Mouse (Mus musculus): ENCODE measurements around the gene Ostf1. TPM values are rescaled to one million over a fixed set of nuclear protein-coding genes. Genes with fewer than 3 reads are reported as not detected.

Ostf1 gene
- polyA plus RNA-seq, 1 experiment from 2014 or later: 60.9 TPM

DNA sequence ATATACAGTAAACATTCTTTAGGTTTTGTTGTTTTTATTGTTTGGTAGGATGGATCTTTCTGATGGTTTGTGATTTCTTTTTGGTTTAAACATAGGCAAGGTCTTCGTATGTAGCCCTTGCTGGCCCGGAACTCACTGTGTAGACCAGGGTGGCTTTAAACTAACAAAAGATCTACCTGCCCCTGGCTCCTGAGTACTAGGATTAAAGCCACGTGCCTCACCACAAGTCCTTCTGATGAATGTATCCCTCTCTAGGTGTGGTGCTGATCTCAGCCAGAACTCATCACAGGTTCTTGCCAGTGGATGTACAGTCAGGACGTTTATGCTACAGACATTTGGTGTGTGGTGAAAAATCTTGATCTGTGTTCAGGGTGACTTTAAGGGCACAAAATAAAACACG is 6.3 kb upstream of the Ostf1 start:
- Histone ChIP-seq H3K9ac (ENCODE audit: low read depth, low read length) (no peak overlapping the region), H3K4me1 (ENCODE audit: control insufficient read depth, insufficient read depth, low read depth, low read length) (no peaks in the 10 kb centered on the region), H3K36me3 (ENCODE audit: control insufficient read depth, insufficient read depth, low read length) (no peaks in the 10 kb centered on the region), H3K4me2 (ENCODE audit: low read length) (no peak overlapping the region), H3K9me3 (ENCODE audit: control insufficient read depth, low read length) (no peaks in the 10 kb centered on the region), H3K27ac (ENCODE audit: low read depth, low read length) (no peak overlapping the region), H3K27me3 (replicated peaks; ENCODE audit: control insufficient read depth, insufficient read depth, low read length) (no peaks in the 10 kb centered on the region), H3K4me3 (ENCODE audit: low read length) (no peak overlapping the region)
- no peak for ATAC-seq
- 87% methylated on average over 5 of the region's 5 CpGs for WGBS

GRCm38 (mm10) chr19:18632231-18633185 is 885 bp upstream of the Ostf1 start:
- peak overlapping the region; percentile 83 for H3K4me3 ChIP-seq (ENCODE audit: low read length)
- no peak overlapping the region for H3K27ac ChIP-seq (ENCODE audit: low read depth, low read length)
- H3K9ac ChIP-seq (ENCODE audit: low read depth, low read length): peak overlapping the region; percentile 76
- H3K4me1 ChIP-seq (ENCODE audit: control insufficient read depth, insufficient read depth, low read depth, low read length): no peaks in the 10 kb centered on the region; the same call in 1 of the 2 replicates
- H3K4me2 ChIP-seq (ENCODE audit: low read length): peak overlapping the region; percentile 97
- ATAC-seq: no peak
- H3K27me3 ChIP-seq (replicated peaks; ENCODE audit: control insufficient read depth, insufficient read depth, low read length): no peaks in the 10 kb centered on the region
- H3K36me3 ChIP-seq (ENCODE audit: control insufficient read depth, insufficient read depth, low read length): no peaks in the 10 kb centered on the region
- H3K9me3 ChIP-seq (ENCODE audit: control insufficient read depth, low read length): no peaks in the 10 kb centered on the region
- WGBS: 64% methylated on average over 13 of the region's 13 CpGs

DNA sequence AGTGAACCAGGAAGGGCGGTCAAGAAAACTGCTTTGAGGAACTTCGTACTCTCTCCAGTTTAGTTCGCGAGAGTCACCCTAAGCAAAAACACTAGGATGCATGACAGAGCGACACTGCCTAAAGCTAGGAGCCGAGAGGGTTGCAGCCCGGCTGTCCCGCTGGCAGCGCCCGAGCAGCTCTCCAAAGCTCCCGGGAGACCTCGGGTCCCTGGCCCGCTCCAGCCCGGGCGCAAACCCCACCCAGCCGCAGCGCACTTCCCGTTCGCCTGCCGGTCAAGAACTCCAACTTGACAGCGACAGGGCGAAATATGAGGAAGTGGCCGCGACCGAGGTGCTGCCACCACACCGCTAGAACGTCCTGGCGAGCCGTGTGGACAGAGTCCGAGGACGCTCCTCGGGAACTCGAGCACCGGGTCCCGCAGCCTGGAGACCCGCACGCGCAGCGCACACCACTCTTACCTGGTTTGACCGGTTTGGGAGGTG is 421 bp downstream of the Ostf1 start:
- H3K27me3 ChIP-seq (replicated peaks; ENCODE audit: control insufficient read depth, insufficient read depth, low read length): no peaks in the 10 kb centered on the region
- no peaks in the 10 kb centered on the region; the same call in 1 of the 2 replicates for H3K4me1 ChIP-seq (ENCODE audit: control insufficient read depth, insufficient read depth, low read depth, low read length)
- ATAC-seq: peak; percentile 54

GRCm38 (mm10) chr19:18630221-18631119 is 1.2 kb downstream of the Ostf1 start:
- Histone ChIP-seq H3K9me3 (ENCODE audit: control insufficient read depth, low read length) (no peaks in the 10 kb centered on the region), H3K36me3 (ENCODE audit: control insufficient read depth, insufficient read depth, low read length) (no peaks in the 10 kb centered on the region), H3K4me1 (ENCODE audit: control insufficient read depth, insufficient read depth, low read depth, low read length) (no peaks in the 10 kb centered on the region; the same call in 1 of the 2 replicates), H3K4me3 (ENCODE audit: low read length) (peak overlapping the region; percentile 83), H3K27me3 (replicated peaks; ENCODE audit: control insufficient read depth, insufficient read depth, low read length) (no peaks in the 10 kb centered on the region), H3K4me2 (ENCODE audit: low read length) (peak overlapping the region; percentile 97), H3K9ac (ENCODE audit: low read depth, low read length) (no peak overlapping the region; the same call in 1 of the 2 replicates), H3K27ac (ENCODE audit: low read depth, low read length) (peak overlapping the region; percentile 65; the same call in 1 of the 2 replicates)
- ATAC-seq: no peak
- 10% methylated on average over 17 of the region's 17 CpGs for WGBS

More for the DNA sequence above, 421 bp downstream of the Ostf1 start:
- Histone ChIP-seq H3K9me3 (ENCODE audit: control insufficient read depth, low read length) (no peaks in the 10 kb centered on the region), H3K9ac (ENCODE audit: low read depth, low read length) (peak overlapping the region; percentile 76), H3K4me2 (ENCODE audit: low read length) (peak overlapping the region; percentile 97), H3K27ac (ENCODE audit: low read depth, low read length) (peak overlapping the region; percentile 65), H3K36me3 (ENCODE audit: control insufficient read depth, insufficient read depth, low read length) (no peaks in the 10 kb centered on the region), H3K4me3 (ENCODE audit: low read length) (peak overlapping the region; percentile 83)
- under 1% methylated on average over 40 of the region's 40 CpGs for WGBS

- H3K4me1 ChIP-seq (ENCODE audit: control insufficient read depth, insufficient read depth, low read depth, low read length): no peaks in the 10 kb centered on the region; the same call in 1 of the 2 replicates
- H3K4me3 ChIP-seq (ENCODE audit: low read length): no peak overlapping the region
- no peak overlapping the region for H3K9ac ChIP-seq (ENCODE audit: low read depth, low read length)
- H3K27ac ChIP-seq (ENCODE audit: low read depth, low read length): no peak overlapping the region
- no peak overlapping the region; the same call in 1 of the 2 replicates for H3K4me2 ChIP-seq (ENCODE audit: low read length)
- no peaks in the 10 kb centered on the region for H3K9me3 ChIP-seq (ENCODE audit: control insufficient read depth, low read length)
- no peaks in the 10 kb centered on the region for H3K36me3 ChIP-seq (ENCODE audit: control insufficient read depth, insufficient read depth, low read length)
- 36% methylated on average over 1 of the region's 1 CpGs for WGBS
- ATAC-seq: no peak
- H3K27me3 ChIP-seq (replicated peaks; ENCODE audit: control insufficient read depth, insufficient read depth, low read length): no peaks in the 10 kb centered on the region
Observed at GRCm38 (mm10) chr19:18629589-18629988, 2.0 kb downstream of the Ostf1 start.

GRCm38 (mm10) chr19:18623894-18624293 is 7.7 kb downstream of the Ostf1 start:
- H3K4me2 ChIP-seq (ENCODE audit: low read length): no peak overlapping the region
- no peaks in the 10 kb centered on the region for H3K36me3 ChIP-seq (ENCODE audit: control insufficient read depth, insufficient read depth, low read length)
- no peaks in the 10 kb centered on the region for H3K4me1 ChIP-seq (ENCODE audit: control insufficient read depth, insufficient read depth, low read depth, low read length)
- H3K27ac ChIP-seq (ENCODE audit: low read depth, low read length): no peak overlapping the region
- H3K9ac ChIP-seq (ENCODE audit: low read depth, low read length): no peak overlapping the region
- H3K9me3 ChIP-seq (ENCODE audit: control insufficient read depth, low read length): no peaks in the 10 kb centered on the region
- WGBS: 72% methylated on average over 2 of the region's 2 CpGs
- no peak for ATAC-seq
- no peaks in the 10 kb centered on the region for H3K27me3 ChIP-seq (replicated peaks; ENCODE audit: control insufficient read depth, insufficient read depth, low read length)
- H3K4me3 ChIP-seq (ENCODE audit: low read length): no peak overlapping the region

DNA sequence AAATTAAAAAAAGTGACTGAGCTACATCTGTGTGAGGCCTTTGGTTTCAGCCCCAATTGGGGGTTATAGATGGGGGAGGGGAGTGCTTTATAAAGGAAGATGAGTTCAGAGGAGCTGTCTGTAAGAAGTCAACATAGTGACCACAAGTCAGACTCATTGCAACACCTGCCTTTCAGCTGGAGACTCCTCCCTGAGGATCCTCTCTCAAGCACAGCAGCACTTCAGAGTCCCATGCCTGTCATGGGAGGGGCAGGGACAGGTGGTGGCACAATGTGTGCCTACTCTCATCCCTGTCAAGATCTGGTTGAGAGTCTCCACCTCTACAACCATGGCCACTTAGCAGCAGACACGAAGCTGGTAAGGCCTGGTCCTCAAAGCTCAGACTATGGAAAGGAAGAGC is 11.9 kb downstream of the Ostf1 start:
- no peaks in the 10 kb centered on the region for H3K9me3 ChIP-seq (ENCODE audit: control insufficient read depth, low read length)
- H3K36me3 ChIP-seq (ENCODE audit: control insufficient read depth, insufficient read depth, low read length): no peaks in the 10 kb centered on the region
- ATAC-seq: no peak
- H3K4me3 ChIP-seq (ENCODE audit: low read length): no peak overlapping the region
- no peak overlapping the region for H3K27ac ChIP-seq (ENCODE audit: low read depth, low read length)
- no peaks in the 10 kb centered on the region for H3K27me3 ChIP-seq (replicated peaks; ENCODE audit: control insufficient read depth, insufficient read depth, low read length)
- 81% methylated on average over 1 of the region's 1 CpGs for WGBS
- H3K4me2 ChIP-seq (ENCODE audit: low read length): no peak overlapping the region
- no peaks in the 10 kb centered on the region for H3K4me1 ChIP-seq (ENCODE audit: control insufficient read depth, insufficient read depth, low read depth, low read length)
- H3K9ac ChIP-seq (ENCODE audit: low read depth, low read length): no peak overlapping the region

DNA sequence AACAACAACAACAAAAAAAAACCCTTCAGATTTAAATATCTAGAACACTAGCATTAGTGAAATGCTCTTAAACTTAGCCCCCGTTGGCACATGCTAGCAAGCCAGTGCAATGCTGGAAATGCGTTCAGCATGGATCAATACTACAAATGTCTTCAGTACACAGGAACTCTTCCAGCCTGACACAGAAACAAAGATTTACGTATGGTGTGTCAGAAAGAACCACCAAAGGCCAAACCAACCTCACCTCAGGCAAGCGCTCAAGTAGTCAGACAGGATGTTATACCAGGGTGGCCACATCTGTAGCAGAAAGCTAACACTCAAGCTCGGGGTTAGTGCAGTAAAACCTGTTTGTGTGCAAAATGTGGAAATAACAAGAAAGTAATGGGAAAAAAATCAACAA is 12.6 kb downstream of the Ostf1 start:
- 81% methylated on average over 5 of the region's 5 CpGs for WGBS
- Histone ChIP-seq H3K4me1 (ENCODE audit: control insufficient read depth, insufficient read depth, low read depth, low read length) (no peaks in the 10 kb centered on the region), H3K9me3 (ENCODE audit: control insufficient read depth, low read length) (no peaks in the 10 kb centered on the region), H3K4me2 (ENCODE audit: low read length) (no peak overlapping the region), H3K27ac (ENCODE audit: low read depth, low read length) (no peak overlapping the region), H3K4me3 (ENCODE audit: low read length) (no peak overlapping the region), H3K36me3 (ENCODE audit: control insufficient read depth, insufficient read depth, low read length) (no peaks in the 10 kb centered on the region), H3K27me3 (replicated peaks; ENCODE audit: control insufficient read depth, insufficient read depth, low read length) (no peaks in the 10 kb centered on the region), H3K9ac (ENCODE audit: low read depth, low read length) (no peak overlapping the region)
- ATAC-seq: no peak
